Comparison of ENCODE assay signal across 23 mouse cellular contexts in the genomic region with DNA sequence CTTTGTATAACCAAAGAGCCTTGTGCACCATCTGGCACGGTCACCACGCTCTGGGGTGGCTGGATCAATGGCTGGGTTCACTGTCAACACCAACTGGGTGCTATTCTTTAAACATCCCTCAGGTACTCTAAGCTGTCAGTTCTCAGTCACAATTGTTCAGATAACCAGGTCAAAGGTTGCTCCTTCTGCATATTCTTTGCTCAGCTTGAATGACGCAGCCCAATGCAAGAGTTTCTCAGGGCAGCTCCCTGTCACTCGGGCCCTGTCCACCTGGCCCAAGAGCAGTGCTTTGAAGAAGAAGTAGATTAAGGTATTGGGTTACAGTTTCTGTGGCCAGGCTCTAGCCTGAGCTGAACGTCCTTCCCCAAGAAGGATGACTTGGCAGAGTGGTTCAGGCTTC. TPM values are rescaled to one million over a fixed set of nuclear protein-coding genes. Genes with fewer than 3 reads are reported as not detected.
DNase-seq lines count a peak whose midpoint lies in the region; ATAC-seq and TF ChIP-seq lines count a peak whose summit lies in the region.
"Had no signal": no experiment of that assay in that cellular context is flagged by ENCODE, and none has a peak within 500 bp of the region (broad histone marks: within the 10 kb centered on the region; RNA-seq: fewer than 3 reads in every experiment).

No protein-coding gene starts in this region.

- no peaks in the 10 kb centered on the region for H3K27me3 ChIP-seq in intestine, embryonic 16.5 days (replicated peaks; ENCODE audit: control insufficient read depth, insufficient read depth, low read length)
- H3K27me3 ChIP-seq in heart, embryonic 10.5 days (ENCODE audit: insufficient read depth, poor library complexity, severe bottlenecking): no peaks in the 10 kb centered on the region
- H3K27me3 ChIP-seq: embryonic facial prominence, embryonic 13.5 days; embryonic facial prominence, embryonic 15.5 days had no signal

- no peak for TF ChIP-seq CTCF in gastrocnemius, adult 2 months (IDR thresholded peaks at IDR 0.05)

- H3K9me3 ChIP-seq in intestine, embryonic 16.5 days (ENCODE audit: control insufficient read depth, low read length): no peaks in the 10 kb centered on the region
- no peaks in the 10 kb centered on the region for H3K9me3 ChIP-seq in heart, embryonic 10.5 days
- H3K9me3 ChIP-seq: embryonic facial prominence, embryonic 13.5 days; embryonic facial prominence, embryonic 15.5 days; forebrain, embryonic 10.5 days; forebrain, embryonic 12.5 days had no signal

- no peak overlapping the region for H3K4me3 ChIP-seq in gastrocnemius, adult 2 months
- no peak overlapping the region for H3K4me3 ChIP-seq in intestine, embryonic 16.5 days (ENCODE audit: low read length)
- no peak overlapping the region for H3K4me3 ChIP-seq in heart, embryonic 10.5 days
- H3K4me3 ChIP-seq: embryonic facial prominence, embryonic 13.5 days; embryonic facial prominence, embryonic 15.5 days; erythroblast, embryonic 14.5 days; forebrain, embryonic 10.5 days; forebrain, embryonic 12.5 days had no signal

- DNase-seq in gastrocnemius, adult 2 months: peak; percentile 30
- no peak for DNase-seq in gastrocnemius, postnatal 4 days (ENCODE audit: low spot score in 2 of 2)
- no peak for DNase-seq in heart, embryonic 10.5 days (ENCODE audit: low spot score)
- DNase-seq: adrenal gland, adult 2 months; adrenal gland, postnatal 10 days; adrenal gland, postnatal 25 days; cerebellum, adult 11 months; cerebellum, adult 18-20 months; cerebellum, adult 8-10 months; cerebellum, adult 9-11 months; cerebellum, postnatal 14 days; cerebellum, postnatal 36 days had no signal

- no peak overlapping the region for H3K4me2 ChIP-seq in intestine, embryonic 16.5 days (ENCODE audit: low read depth, low read length)
- H3K4me2 ChIP-seq: embryonic facial prominence, embryonic 13.5 days; embryonic facial prominence, embryonic 15.5 days; forebrain, embryonic 12.5 days had no signal

- no peak overlapping the region for H3K9ac ChIP-seq in intestine, embryonic 16.5 days (ENCODE audit: low read depth, low read length)
- H3K9ac ChIP-seq: embryonic facial prominence, embryonic 13.5 days; embryonic facial prominence, embryonic 15.5 days; forebrain, embryonic 12.5 days had no signal

- H3K27ac ChIP-seq in gastrocnemius, adult 2 months: no peak overlapping the region; the same call in 1 of the 2 replicates
- H3K27ac ChIP-seq in intestine, embryonic 16.5 days (ENCODE audit: low read length): no peak overlapping the region
- H3K27ac ChIP-seq in heart, embryonic 10.5 days: no peak overlapping the region
- H3K27ac ChIP-seq: embryonic facial prominence, embryonic 13.5 days; embryonic facial prominence, embryonic 15.5 days; forebrain, embryonic 10.5 days; forebrain, embryonic 12.5 days had no signal

- intact Hi-C loops in gastrocnemius, adult 2 months (cut with DNase I): no loop called here

- peak; percentile 45 to 62; a peak in 3 of 4 replicates for ATAC-seq in hematopoietic stem cell, adult 5-6 weeks (replicated peaks in 1 of 2; ENCODE audit: insufficient read depth in 1 of 2, low FRiP score in 2 of 2, low TSS enrichment in 1 of 2, low read depth in 1 of 2, poor library complexity in 2 of 2, severe bottlenecking in 2 of 2)
- ATAC-seq in intestine, embryonic 16.5 days: peak; percentile 67
- ATAC-seq: forebrain, embryonic 14.5 days; forebrain, embryonic 16.5 days had no signal

- peaks cover 4% of the 10 kb centered on the region; the same call in 1 of the 2 replicates for H3K4me1 ChIP-seq in intestine, embryonic 16.5 days (ENCODE audit: control insufficient read depth, insufficient read depth, low read length)
- peaks cover 53% of the 10 kb centered on the region for H3K4me1 ChIP-seq in heart, embryonic 10.5 days

- H3K36me3 ChIP-seq in intestine, embryonic 16.5 days (ENCODE audit: control insufficient read depth, insufficient read depth, low read length): no peaks in the 10 kb centered on the region
- no peaks in the 10 kb centered on the region for H3K36me3 ChIP-seq in heart, embryonic 10.5 days
- H3K36me3 ChIP-seq: embryonic facial prominence, embryonic 13.5 days; embryonic facial prominence, embryonic 15.5 days; forebrain, embryonic 10.5 days; forebrain, embryonic 12.5 days had no signal

- WGBS in intestine, embryonic 16.5 days: 54% methylated on average over 5 of the region's 5 CpGs
- WGBS in heart, embryonic 10.5 days: 34% methylated on average over 5 of the region's 5 CpGs

RNA-seq across cellular contexts. Expression of gene Nog, which starts 12.2 kb away (rescaled TPM):
- total RNA-seq in gastrocnemius, adult 2 months (2021): 1 to 10 TPM; 3.1 to 3.5 TPM
- 1 to 10 TPM; 4.2 to 5.6 TPM for total RNA-seq in gastrocnemius, postnatal 4 days (2021)
- 0.44 TPM in 1 of 2 replicates, not detected in the other for total RNA-seq in hematopoietic stem cell, adult 5-6 weeks (2017)
- polyA plus RNA-seq in intestine, embryonic 16.5 days (2015; fragmentation: Nextera tagmentation; extraction: Ambion mirVana): 1.3 and 1.4 TPM in 2 replicates
- 1.4 and 2.5 TPM in 2 replicates for polyA plus RNA-seq in heart, embryonic 10.5 days (2016; fragmentation: Nextera tagmentation; extraction: Ambion mirVana)
- total RNA-seq: adrenal gland, postnatal 25 days; common myeloid progenitor, adult 5-6 weeks; MEL had no signal
- polyA plus RNA-seq: erythroblast, embryonic 14.5 days had no signal
